Mouse (Mus musculus) myocyte (in vitro differentiated cells): ENCODE measurements at regions not wholly inside any gene's neighbourhood (a gene's known extent, or its start where the extent isn't known, plus 50 kb on each side); places are given as distances from the start of the nearest gene placed in this dataset.
A peak's percentile ranks its signal among the peaks of the same experiment; 100 is the strongest.

Experiments used
- H3K27me3 ChIP-seq: one replicate; pipeline ENCODE4 v1.6.1; 2011; ENCODE audit not compliant: control insufficient read depth, insufficient read depth, insufficient read length
- H3K36me3 ChIP-seq: one replicate; pipeline ENCODE4 v1.6.1; 2011; ENCODE audit not compliant: control insufficient read depth, insufficient read depth
- H3K4me2 ChIP-seq: one replicate; pipeline ENCODE4 v1.6.1; 2011; ENCODE audit warnings: low read depth, control low read depth
- H3K4me3 ChIP-seq: one replicate; pipeline ENCODE4 v1.5.1; 2011; ENCODE audit warnings: mild to moderate bottlenecking, control low read depth, moderate library complexity
- H3K79me2 ChIP-seq: one replicate; pipeline ENCODE4 v1.6.1; 2011; ENCODE audit not compliant: control insufficient read depth, insufficient read depth
- H3ac ChIP-seq: one replicate; pipeline ENCODE4 v1.6.1; 2011; ENCODE audit not compliant: control insufficient read depth, insufficient read length
- CEBPB ChIP-seq: IDR thresholded peaks from 2 replicates; pipeline ENCODE4 v1.6.1; 2011; ENCODE audit warnings: mild to moderate bottlenecking, moderate library complexity; ENCODE audit not compliant: poor library complexity, insufficient read depth, severe bottlenecking
- E2F4 ChIP-seq: IDR thresholded peaks from one replicate; pipeline ENCODE4 v1.6.1; 2011; ENCODE audit warnings: mild to moderate bottlenecking, control low read depth, moderate library complexity; ENCODE audit not compliant: insufficient read depth
- MAX ChIP-seq: IDR thresholded peaks from one replicate; pipeline ENCODE4 v1.6.1; 2011; ENCODE audit warnings: low read depth, mild to moderate bottlenecking, control low read depth
- MYOD1 ChIP-seq, 3 experiments: IDR thresholded peaks; one replicate each; pipeline ENCODE4 v1.6.1; 2011; ENCODE audit warnings: control low read depth in 2 of 3, low read depth in 2 of 3, mild to moderate bottlenecking in 2 of 3, moderate library complexity in 1 of 3; ENCODE audit not compliant: insufficient read length in 2 of 3, control insufficient read depth in 1 of 3
- MYOG ChIP-seq, 3 experiments: IDR thresholded peaks; one replicate each; pipeline ENCODE4 v1.6.1; 2011; ENCODE audit warnings: control low read depth in 2 of 3, low read depth in 2 of 3, mild to moderate bottlenecking in 2 of 3; ENCODE audit not compliant: insufficient read length in 2 of 3, control insufficient read depth in 1 of 3, insufficient read depth in 1 of 3
- POLR2A ChIP-seq: IDR thresholded peaks from one replicate; pipeline ENCODE4 v1.6.1; 2011; ENCODE audit warnings: low read depth, mild to moderate bottlenecking, control low read depth, moderate library complexity; ENCODE audit not compliant: insufficient read length
- POLR2AphosphoS2 ChIP-seq: IDR thresholded peaks from one replicate; pipeline ENCODE4 v1.6.1; 2011; ENCODE audit warnings: low read depth, control low read depth; ENCODE audit not compliant: insufficient read length
- REST ChIP-seq: IDR thresholded peaks from one replicate; pipeline ENCODE4 v1.6.1; 2011; ENCODE audit warnings: mild to moderate bottlenecking, control low read depth, moderate library complexity; ENCODE audit not compliant: insufficient read depth, insufficient read length
- SRF ChIP-seq: IDR thresholded peaks from one replicate; pipeline ENCODE4 v1.6.1; 2011; ENCODE audit warnings: low read depth; ENCODE audit not compliant: control insufficient read depth, insufficient read length
- TCF12 ChIP-seq: IDR thresholded peaks from one replicate; pipeline ENCODE4 v1.6.1; 2011; ENCODE audit warnings: mild to moderate bottlenecking, control low read depth; ENCODE audit not compliant: poor library complexity, insufficient read depth, severe bottlenecking
- TCF3 ChIP-seq: IDR thresholded peaks from one replicate; pipeline ENCODE4 v1.6.1; 2011; ENCODE audit warnings: low read depth, control low read depth; ENCODE audit not compliant: insufficient read length
- USF1 ChIP-seq: IDR thresholded peaks from one replicate; pipeline ENCODE4 v1.6.1; 2011; ENCODE audit warnings: low read depth, mild to moderate bottlenecking, control low read depth, moderate library complexity

DNA sequence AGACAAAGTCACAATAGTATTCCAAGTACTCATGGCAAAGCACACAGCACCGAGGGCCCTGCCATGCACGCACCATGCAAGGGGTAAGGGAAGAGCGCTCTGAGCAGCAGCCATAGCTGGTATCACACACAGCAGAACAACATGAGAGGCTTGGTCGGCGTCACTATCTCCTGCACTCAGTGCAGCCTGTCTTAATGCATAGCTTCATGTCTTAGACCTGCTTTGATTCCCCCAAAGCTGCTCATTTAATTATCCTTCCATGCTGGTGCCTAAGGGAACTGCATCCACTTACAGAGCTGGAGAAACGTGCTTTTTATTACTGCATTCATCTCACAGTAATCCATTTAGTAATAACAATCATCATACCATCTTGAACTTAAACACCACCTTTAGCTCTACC is 276.6 kb upstream of the Irak1bp1 start:
- no peak overlapping the region for H3K4me2 ChIP-seq

DNA sequence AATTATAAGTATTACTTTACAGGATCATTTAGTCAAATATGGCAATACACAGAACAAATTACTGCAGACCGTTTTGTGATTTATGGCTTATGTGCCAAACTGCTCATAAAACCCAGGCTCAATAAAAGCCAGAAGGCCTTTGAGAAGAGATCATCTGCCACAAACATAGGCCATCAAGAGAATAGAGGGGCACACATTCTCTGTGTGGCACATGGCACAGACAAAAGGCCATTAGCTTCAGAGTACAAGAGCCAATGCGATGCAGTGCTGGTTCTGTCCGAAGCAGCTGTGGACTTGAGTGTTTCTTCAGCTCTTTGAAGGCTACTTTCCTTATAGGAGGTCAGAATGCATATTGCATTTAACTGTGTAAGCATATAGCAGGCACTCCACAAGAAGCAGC is 276.1 kb upstream of the Irak1bp1 start:
- TF ChIP-seq CEBPB = no peak
- no peak for TF ChIP-seq MYOG (IDR thresholded peaks at IDR 0.05; ENCODE audit: control insufficient read depth in 1 of 3, insufficient read depth in 1 of 3, insufficient read length in 2 of 3, low read depth in 2 of 3)
- no peak for TF ChIP-seq REST
- TF ChIP-seq TCF3 = no peak
- TF ChIP-seq TCF12 = no peak
- no peak for TF ChIP-seq POLR2AphosphoS2
- no peak for TF ChIP-seq POLR2A
- no peaks in the 10 kb centered on the region for H3K79me2 ChIP-seq
- H3K4me2 ChIP-seq = no peak overlapping the region

More for the DNA sequence above, 276.6 kb upstream of the Irak1bp1 start:
- TF ChIP-seq CEBPB (no peak), REST (no peak), TCF12 (no peak), USF1 (no peak), MYOD1 (IDR thresholded peaks at IDR 0.05; ENCODE audit: control insufficient read depth in 1 of 3, insufficient read length in 2 of 3, low read depth in 2 of 3) (no peak), POLR2A (no peak), MAX (no peak), POLR2AphosphoS2 (no peak), SRF (no peak), E2F4 (no peak), MYOG (IDR thresholded peaks at IDR 0.05; ENCODE audit: control insufficient read depth in 1 of 3, insufficient read depth in 1 of 3, insufficient read length in 2 of 3, low read depth in 2 of 3) (no peak)
- H3K36me3 ChIP-seq = no peaks in the 10 kb centered on the region
- no peak overlapping the region for H3K4me3 ChIP-seq
- no peaks in the 10 kb centered on the region for H3K27me3 ChIP-seq
- H3ac ChIP-seq = no peak overlapping the region
- H3K79me2 ChIP-seq = no peaks in the 10 kb centered on the region

DNA sequence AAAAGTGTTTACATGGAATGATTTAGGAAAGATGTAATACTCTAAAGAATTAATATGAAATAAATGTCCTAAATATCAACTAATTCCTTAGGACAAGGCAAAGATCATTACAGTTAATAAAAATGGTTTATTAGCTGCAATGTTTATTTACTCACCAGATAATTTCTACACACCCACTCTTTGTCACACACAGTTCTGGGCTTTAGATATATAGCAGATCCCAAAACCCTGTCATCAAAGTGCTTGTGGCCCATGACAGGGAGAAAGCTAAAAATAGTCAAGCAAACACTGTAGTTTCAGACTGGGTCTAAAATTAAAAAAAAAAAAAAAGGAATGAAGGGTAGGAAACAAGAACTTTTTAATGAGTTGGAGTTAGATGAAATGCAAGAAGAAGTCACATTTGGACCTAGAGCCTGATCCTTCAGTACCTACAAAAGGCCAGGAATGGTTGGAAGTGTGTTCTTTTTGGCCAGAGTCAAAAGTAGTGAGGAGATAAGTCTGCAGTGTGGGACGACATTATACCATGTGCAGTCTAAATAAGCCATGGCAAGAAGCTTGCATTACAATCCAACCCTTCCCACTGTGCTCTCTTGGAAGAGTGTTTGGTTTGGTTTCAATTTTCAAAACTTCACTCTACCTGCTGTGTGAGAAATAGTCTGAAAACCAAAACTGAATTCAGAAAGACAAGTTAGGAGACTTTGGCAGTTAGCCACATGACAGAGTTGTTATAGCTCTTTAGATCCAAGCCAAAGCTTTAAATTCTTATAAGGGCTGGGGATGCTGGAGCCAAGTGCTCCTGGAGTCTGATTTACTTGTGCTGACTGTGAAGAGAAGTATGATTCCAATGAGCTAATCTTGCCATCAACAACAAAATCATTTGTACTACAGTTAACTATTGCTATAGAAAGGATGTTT is 266.5 kb upstream of the Irak1bp1 start:
- no peak overlapping the region for H3K4me3 ChIP-seq
- no peaks in the 10 kb centered on the region for H3K27me3 ChIP-seq
- H3K79me2 ChIP-seq = no peaks in the 10 kb centered on the region
- no peak overlapping the region for H3K4me2 ChIP-seq
- TF ChIP-seq CEBPB (no peak), USF1 (no peak)
- H3ac ChIP-seq = no peak overlapping the region
- H3K36me3 ChIP-seq = no peaks in the 10 kb centered on the region

More for the DNA sequence above, 276.1 kb upstream of the Irak1bp1 start:
- no peaks in the 10 kb centered on the region for H3K27me3 ChIP-seq
- no peak overlapping the region for H3ac ChIP-seq
- H3K4me3 ChIP-seq = no peak overlapping the region
- H3K36me3 ChIP-seq = no peaks in the 10 kb centered on the region

DNA sequence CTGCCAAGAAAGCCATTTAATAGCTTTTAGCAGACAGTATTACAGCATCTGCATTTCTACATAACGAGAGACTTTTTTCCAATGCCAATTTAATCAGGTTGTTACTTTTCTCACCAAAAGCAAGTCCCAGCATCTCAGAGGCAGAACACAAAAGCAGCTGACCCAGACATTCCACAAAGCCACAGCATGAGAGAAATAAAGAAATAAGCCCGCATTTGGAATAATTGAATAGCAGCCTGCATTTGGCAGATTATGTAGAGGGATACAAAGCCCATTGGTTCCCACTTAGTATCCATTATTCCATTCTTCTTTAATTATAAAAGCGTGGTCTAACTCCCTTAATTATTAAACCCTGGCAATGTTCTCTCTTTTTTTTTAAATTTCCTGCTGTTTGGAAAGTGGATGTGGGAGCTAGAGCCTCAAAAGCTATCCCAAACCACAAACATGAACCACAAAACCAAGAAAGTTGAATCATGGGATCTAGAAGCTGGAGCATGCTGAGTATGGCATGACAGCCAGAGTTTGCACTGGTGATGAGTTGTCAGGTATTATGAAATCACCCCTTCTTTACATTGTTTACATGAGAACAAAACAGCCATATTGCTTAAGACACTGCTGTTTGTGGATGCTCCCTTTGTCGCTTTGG is 247.8 kb upstream of the Irak1bp1 start:
- no peaks in the 10 kb centered on the region for H3K27me3 ChIP-seq
- no peak overlapping the region for H3K4me2 ChIP-seq
- no peak overlapping the region for H3ac ChIP-seq
- H3K36me3 ChIP-seq = no peaks in the 10 kb centered on the region
- H3K4me3 ChIP-seq = no peak overlapping the region
- TF ChIP-seq MYOD1 (IDR thresholded peaks at IDR 0.05; ENCODE audit: control insufficient read depth in 1 of 3, insufficient read length in 2 of 3, low read depth in 2 of 3) = no peak
- TF ChIP-seq TCF12 = no peak
- TF ChIP-seq POLR2AphosphoS2 = no peak
- TF ChIP-seq MAX = no peak
- TF ChIP-seq REST = no peak
- no peak for TF ChIP-seq POLR2A
- TF ChIP-seq CEBPB = peak; percentile 48; the same call in 1 of the 2 replicates
- no peaks in the 10 kb centered on the region for H3K79me2 ChIP-seq

DNA sequence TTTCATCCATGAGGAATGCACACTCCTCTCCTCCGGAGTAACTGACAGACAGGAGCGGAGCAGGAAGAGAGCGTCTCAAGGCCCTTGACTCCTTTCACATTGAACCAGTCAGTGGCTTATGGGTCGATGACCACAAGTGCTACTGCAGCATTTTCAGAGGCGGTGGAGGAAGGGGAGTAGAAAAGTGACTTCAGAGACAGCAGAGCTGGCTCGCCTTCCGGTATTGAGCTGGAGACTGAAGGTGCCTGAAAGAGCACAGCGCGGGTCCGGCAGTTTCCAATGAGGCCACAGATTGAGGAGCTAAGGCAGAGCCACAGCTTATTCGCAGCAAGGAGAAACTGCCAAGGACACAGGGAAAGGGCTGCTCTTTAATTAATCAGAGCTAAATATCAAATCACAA is 220.2 kb upstream of the Irak1bp1 start:
- TF ChIP-seq MYOD1 (IDR thresholded peaks at IDR 0.05; ENCODE audit: control insufficient read depth in 1 of 3, insufficient read length in 2 of 3, low read depth in 2 of 3) (no peak), TCF12 (no peak), MYOG (IDR thresholded peaks at IDR 0.05; ENCODE audit: control insufficient read depth in 1 of 3, insufficient read depth in 1 of 3, insufficient read length in 2 of 3, low read depth in 2 of 3) (no peak), POLR2AphosphoS2 (no peak)
- Histone ChIP-seq H3ac (no peak overlapping the region), H3K27me3 (no peaks in the 10 kb centered on the region), H3K79me2 (no peaks in the 10 kb centered on the region), H3K4me2 (no peak overlapping the region), H3K4me3 (no peak overlapping the region), H3K36me3 (no peaks in the 10 kb centered on the region)
